ENCODE assay signal across 8 mouse cellular contexts in genomic region chr9:111314219-111314618, GRCm38 (mm10). TPM values are rescaled to one million over a fixed set of nuclear protein-coding genes. Genes with fewer than 3 reads are reported as not detected.
DNase-seq lines count a peak whose midpoint lies in the region; TF ChIP-seq lines count a peak whose summit lies in the region.

No protein-coding gene starts in this region.

- TF ChIP-seq CTCF in gastrocnemius, adult 2 months (IDR thresholded peaks at IDR 0.05): peak; percentile 70

- intact Hi-C loops in gastrocnemius, adult 2 months (cut with DNase I): no loop called here
- intact Hi-C loops in gastrocnemius, postnatal 14 days (cut with DNase I; ENCODE audit: low total_unique reads): no loop called here

- H3K4me3 ChIP-seq in gastrocnemius, adult 2 months: no peak overlapping the region

- no peak overlapping the region for H3K27ac ChIP-seq in gastrocnemius, adult 2 months

- DNase-seq in gastrocnemius, adult 2 months: peak; percentile 45
- DNase-seq in gastrocnemius, postnatal 14 days: no peak
- peak; percentile 52 for DNase-seq in urinary bladder, postnatal 25 days (ENCODE audit: low spot score)
- DNase-seq in urinary bladder, adult 2 months (ENCODE audit: low spot score): no peak
- DNase-seq in embryo, embryonic 10 days (ENCODE audit: low spot score): peak; percentile 67
- peak; percentile 43 to 81 for DNase-seq in kidney, postnatal 36 days
- DNase-seq in lung, postnatal 14 days: peak; percentile 53
- peak; percentile 56 for DNase-seq in testis, postnatal 14 days (ENCODE audit: low spot score)

RNA-seq across cellular contexts. Expression of gene Trank1, which starts 2.7 kb away (rescaled TPM):
- total RNA-seq in gastrocnemius, adult 2 months (2021): not detected
- total RNA-seq in gastrocnemius, postnatal 14 days (2021): under 1 TPM; 0.23 to 0.24 TPM
- 0.10 and 0.12 TPM in 2 replicates for polyA plus RNA-seq in urinary bladder, adult 2 months (2012; rRNA removed)

RNA-seq across cellular contexts. Expression of gene Epm2aip1, which starts 42.5 kb away (rescaled TPM):
- total RNA-seq in gastrocnemius, adult 2 months (2021): 10 to 100 TPM; 21.1 to 24.7 TPM
- total RNA-seq in gastrocnemius, postnatal 14 days (2021): 10 to 100 TPM; 22.6 to 25.2 TPM
- 22.9 and 29.2 TPM in 2 replicates for polyA plus RNA-seq in urinary bladder, adult 2 months (2012; rRNA removed)

RNA-seq across cellular contexts. Expression of gene Mlh1, which starts 42.6 kb away (rescaled TPM):
- 1 to 10 TPM; 5.1 to 6.4 TPM for total RNA-seq in gastrocnemius, adult 2 months (2021)
- 1 to 10 TPM; 7.8 TPM for total RNA-seq in gastrocnemius, postnatal 14 days (2021)
- polyA plus RNA-seq in urinary bladder, adult 2 months (2012; rRNA removed): 30.8 and 35.8 TPM in 2 replicates

Comparison
In these comparisons a context has a peak if more than half of its experiments do, and no peak if none do; other contexts are left out.
1. DNase-seq: peak in gastrocnemius, adult 2 months (single experiment), urinary bladder, postnatal 25 days (single experiment), embryo, embryonic 10 days (single experiment), kidney, postnatal 36 days (2 of 2), lung, postnatal 14 days (single experiment) and testis, postnatal 14 days (single experiment); none in gastrocnemius, postnatal 14 days (single experiment) and urinary bladder, adult 2 months (single experiment).